Mouse (Mus musculus) megakaryocyte, adult 5-6 weeks (primary cell): Measurements from ENCODE around the gene 1700030K09Rik. TPM values are rescaled to one million over a fixed set of nuclear protein-coding genes. Genes with fewer than 3 reads are reported as not detected.

Experiments used
- ATAC-seq: 2 replicates; pipeline ENCODE4 v1.8.0; 2016; ENCODE audit warnings: mild to moderate bottlenecking, inconsistent platforms; ENCODE audit not compliant: poor library complexity, severe bottlenecking
- total RNA-seq, 2 experiments: library from RNA; stranded (forward) in 1 of 2; stranded (reverse) in 1 of 2; fragments of 153-499, 151-499 nt in 1 of 2; fragments of 221-1000, 200-1000 nt in 1 of 2; gene quantifications; 2 replicates each; pipeline versions ENCODE4 v1.2.3 to v1.2.4; 2015 to 2017

The 1700030K09Rik gene
- total RNA-seq, 2 experiments from 2014 or later = 1.5 to 2.8 TPM

DNA sequence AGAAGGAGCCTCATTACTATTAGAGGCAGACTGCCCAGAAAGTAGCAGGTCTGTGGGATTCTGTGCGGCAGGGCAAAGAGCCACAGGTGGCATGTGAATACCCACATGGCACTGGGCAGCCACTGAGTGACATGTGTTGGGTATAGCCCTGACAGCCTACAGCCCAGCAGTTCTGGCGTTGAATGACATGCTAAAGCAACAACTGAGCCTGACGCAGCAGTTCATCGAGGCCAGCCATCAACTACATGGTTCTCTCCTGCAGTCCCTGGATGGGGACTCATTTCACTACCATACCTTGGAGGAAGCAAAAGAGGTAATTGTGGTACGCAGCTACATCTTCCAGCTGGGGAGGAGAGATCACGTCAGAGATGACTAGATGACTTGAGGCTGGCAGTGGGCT is 14.8 kb downstream of the 1700030K09Rik start:
- no peak for ATAC-seq

DNA sequence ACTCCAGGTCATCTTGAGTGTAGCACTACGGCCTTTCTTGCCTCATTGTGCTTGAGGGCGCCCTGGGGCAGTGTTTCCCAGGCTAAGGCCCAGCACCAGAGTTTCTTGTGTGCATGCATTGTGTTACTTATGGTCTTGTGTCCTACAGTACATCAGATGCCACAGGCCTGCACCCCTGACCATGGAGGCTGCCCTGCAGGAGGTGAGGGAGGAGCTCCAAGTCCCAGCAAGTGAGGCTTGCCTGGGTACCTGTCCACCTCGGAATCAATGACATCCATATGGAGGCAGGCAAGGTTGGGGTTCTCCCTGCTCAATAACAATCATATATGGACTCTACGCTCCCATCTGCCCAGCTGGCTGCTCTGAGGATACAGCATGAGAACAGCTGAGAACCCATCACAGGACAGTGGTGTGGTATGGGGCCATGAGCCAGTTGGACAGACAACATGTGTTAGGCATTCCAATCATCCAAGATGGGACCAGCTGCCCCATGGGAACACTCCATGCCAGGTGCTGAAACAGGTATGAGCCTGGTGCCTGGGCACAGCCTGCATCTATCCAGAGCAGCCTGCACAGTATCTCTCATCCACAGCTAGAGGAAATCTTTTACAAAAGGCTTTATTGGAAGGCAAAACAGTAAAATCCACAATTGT is 16.3 kb downstream of the 1700030K09Rik start:
- ATAC-seq = no peak

- no peak for ATAC-seq
Measured at GRCm38 (mm10) chr8:72464211-72464610, 20.5 kb downstream of the 1700030K09Rik start.

DNA sequence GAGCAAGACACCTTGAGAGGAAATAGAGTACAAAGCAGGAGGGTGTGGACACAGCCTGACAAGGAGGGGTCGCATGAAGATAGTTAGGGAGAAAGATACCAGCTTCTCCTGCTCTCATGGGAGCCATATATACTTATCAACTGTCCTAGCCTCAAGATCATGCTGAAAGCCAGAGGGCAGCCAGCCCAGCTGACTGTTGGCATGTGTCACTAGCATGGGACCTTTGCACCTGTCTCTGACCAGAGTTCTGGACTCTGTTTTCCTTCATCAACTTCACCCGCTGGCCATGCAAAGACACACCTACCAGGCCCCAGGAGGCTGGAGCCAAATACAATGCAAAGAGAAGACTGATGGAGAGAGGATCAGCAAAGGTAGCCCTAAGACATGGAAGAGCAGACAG is 25.6 kb downstream of the 1700030K09Rik start:
- no peak for ATAC-seq

DNA sequence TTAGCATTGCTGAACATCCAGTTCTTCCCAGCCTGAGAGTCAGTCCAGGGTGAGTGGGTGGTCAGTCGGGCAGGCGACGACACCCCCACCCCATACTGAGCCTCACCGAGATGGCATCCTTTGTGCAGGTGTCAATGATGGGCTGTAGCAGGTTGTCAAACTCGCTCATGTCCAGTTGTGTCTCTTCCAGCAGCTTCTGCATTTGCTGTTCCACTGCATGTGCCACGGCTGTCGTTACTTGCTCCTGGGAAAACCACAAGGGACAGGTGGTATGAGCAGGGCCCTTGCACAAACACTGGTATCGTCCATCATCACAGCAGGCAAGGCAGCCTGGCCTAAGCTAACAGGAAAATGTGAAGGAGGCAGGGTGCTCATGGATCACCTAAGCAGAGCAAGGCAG is 26.3 kb downstream of the 1700030K09Rik start:
- no peak for ATAC-seq

DNA sequence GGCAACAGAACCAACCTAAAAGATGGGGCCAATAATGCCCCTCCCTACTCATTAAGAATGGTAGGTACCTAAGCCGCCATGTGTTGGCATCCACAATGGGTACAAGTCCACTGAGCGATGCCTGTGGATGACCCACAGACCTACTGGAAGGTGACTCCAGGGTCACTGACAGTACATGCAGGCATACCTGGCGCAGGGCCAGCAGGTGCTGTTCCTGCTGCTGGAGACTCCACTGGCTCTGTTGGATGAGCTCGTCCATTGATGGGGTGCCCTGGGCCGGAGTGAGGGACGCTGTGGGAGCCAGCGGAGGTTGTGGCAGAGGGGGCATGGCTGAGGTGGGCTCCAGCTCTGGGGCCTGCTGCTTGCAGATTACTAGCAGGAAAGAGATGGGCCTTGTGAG is 27.0 kb downstream of the 1700030K09Rik start:
- no peak for ATAC-seq

DNA sequence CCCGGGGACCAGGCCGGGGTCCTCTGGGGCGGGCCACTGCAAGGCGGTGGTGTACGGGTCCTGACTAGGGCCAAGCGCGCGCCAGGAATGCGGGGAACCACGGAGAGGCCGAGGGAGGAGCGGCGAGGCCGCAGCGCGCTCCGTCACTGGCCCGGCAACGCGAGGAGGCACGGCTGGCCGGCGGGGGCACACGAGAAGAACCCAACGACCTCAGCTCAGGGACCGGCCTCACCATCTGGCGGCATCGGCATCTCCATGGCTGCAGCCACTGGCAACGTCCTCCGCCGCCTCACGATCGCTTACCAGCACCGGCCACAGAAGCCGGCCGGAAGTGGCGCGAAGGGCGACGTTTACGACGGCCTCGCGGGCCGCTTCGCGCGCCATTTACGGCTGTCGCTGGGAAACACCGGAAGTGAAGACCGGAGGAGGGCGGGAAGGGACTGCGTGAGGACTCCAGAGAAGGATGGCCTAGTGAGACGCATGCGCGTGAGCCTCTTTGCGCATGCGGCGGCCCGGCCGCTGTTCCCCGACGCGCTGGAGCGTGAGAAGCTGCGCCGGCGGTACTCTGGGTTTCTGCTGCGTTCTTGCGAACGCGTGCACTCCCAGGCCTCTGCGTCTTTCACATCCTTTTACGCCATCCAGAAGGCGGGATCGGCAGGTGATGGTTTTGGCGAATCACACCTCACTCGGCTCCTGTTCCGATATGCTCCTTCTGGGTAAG is 31.3 kb downstream of the 1700030K09Rik start, which contains the start of gene Cherp:
Gene Cherp, minus strand, starts transcription at position 401 of the 721 bp plus-strand sequence.
- ATAC-seq = peak; percentile 97

DNA sequence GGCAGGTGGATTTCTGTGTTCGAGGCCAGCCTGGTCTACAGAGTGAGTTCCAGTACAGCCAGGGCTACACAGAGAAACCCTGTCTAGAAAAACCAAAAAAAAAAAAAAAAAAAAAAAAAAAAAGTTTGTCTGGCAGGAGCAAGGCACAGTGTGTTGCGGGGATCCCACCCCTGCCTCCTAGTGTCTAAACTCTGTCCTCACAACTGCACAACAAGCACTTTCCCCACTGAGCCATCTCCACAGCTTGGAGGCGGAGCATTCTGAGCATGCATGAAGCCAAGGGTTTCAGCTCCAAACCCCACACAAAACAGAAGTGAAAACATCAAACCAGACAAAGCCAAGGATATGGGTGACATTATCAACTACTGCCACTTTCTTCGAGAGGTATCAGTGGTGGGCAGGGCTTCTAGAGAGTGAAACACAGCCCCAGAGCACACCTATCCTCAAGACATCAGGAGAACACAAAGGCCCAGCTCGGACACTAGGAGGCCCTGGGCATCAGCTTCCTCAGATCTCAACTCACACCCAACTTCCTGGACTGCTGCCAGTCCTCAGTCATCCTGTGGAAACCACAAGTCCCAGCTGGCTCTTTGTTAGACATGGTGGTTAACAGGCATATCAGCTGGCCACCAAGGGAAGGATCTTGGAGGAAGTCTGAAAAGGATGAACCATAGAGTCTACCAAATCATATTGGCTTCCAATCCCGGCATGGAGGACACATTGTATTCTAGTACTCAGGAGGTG is 41.9 kb downstream of the 1700030K09Rik start:
- peak; percentile 76 for ATAC-seq

- ATAC-seq = peak; percentile 55
Measured at GRCm38 (mm10) chr8:72487014-72487413, 43.3 kb downstream of the 1700030K09Rik start.

- ATAC-seq = no peak
Measured at GRCm38 (mm10) chr8:72491017-72491416, 47.3 kb downstream of the 1700030K09Rik start.

- ATAC-seq = peak; percentile 59
Measured at GRCm38 (mm10) chr8:72491680-72492621, 48.3 kb downstream of the 1700030K09Rik start, which contains the start of gene Slc35e1. Gene Slc35e1 (minus strand): TSS chr8:72492614.

DNA sequence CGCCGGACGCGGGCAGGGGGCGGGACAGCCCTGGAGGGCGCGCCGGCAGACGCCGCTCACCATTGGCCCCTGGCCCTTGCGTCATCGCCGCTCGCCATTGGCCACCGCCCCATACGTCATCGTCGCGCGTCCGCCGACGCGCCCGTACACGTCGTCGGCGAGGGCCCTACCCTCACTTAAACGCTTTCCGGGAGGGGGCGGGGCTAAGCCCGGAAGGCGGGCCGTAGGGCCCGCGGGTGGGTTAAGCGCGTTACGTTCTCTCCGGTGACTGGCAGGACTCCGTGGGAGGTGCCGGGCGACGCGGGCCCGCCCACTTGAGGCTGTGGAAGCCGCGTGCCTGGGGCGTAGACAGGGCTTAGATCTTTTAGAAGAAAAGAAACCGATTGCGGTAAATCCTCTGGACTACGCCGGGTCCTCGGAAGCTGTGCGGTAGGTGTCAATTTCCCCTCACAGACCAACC is 49.0 kb downstream of the 1700030K09Rik start:
- ATAC-seq = peak; percentile 89

GRCm38 (mm10) chr8:72493381-72493780 is 49.7 kb downstream of the 1700030K09Rik start:
- ATAC-seq = no peak

DNA sequence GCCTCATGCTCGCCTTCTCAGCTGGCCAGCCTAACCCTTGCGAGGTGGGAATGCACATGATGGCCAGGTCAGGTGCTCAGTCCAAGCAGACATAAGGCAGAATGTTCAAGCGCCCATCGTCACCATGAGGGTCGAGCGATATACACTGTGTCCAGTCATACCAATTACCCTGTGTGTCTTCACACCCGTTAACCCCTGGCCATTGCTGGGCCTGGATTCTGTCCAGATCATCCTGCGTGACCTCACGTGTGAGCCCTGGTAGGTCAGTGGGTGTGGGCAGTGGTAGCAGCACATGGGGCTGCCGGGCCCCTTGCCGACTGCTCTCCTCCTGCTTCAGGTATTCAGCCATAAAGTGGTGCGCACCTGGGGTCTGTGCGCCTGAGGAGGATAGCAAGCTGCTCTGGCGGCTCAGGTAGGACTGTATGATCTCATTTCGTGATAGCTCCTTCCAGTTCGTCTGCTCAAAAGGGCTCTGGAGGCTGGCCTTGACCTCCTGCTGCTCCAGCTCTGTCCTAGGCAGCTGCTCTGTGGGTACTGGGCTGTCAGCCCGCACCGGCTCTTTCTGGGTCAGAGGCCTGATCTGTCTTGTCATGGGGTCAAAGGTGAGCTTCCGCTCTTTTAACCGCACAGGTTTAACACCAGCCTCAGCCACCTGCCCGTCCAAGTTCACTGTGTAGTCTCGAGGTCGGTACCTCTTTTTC is 51.9 kb downstream of the 1700030K09Rik start:
- ATAC-seq = no peak

DNA sequence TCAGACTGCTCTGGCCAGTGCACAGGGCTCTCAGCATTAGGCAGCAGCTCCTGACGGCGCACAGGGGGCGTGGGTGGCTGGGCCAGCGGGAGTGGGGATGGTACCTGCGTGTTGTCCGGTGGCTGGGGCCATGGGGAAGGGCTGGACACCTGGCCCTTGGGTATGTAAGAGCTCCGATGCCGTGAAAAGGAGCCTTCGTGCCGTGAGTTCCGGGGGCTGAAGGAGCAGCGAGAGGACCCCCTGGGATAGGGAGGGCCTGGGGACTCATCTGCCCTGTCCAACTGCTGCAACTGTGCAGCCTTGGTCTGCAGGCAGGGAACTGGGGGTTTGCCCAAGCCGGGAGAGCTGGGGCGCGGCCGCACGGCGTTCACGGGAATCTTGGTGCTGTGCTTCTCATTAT is 52.5 kb downstream of the 1700030K09Rik start:
- ATAC-seq = no peak

GRCm38 (mm10) chr8:72497911-72498310 is 54.2 kb downstream of the 1700030K09Rik start:
- no peak for ATAC-seq

GRCm38 (mm10) chr8:72498527-72498926 is 54.8 kb downstream of the 1700030K09Rik start:
- no peak for ATAC-seq

GRCm38 (mm10) chr8:72499521-72500284 is 56.0 kb downstream of the 1700030K09Rik start:
- no peak for ATAC-seq

DNA sequence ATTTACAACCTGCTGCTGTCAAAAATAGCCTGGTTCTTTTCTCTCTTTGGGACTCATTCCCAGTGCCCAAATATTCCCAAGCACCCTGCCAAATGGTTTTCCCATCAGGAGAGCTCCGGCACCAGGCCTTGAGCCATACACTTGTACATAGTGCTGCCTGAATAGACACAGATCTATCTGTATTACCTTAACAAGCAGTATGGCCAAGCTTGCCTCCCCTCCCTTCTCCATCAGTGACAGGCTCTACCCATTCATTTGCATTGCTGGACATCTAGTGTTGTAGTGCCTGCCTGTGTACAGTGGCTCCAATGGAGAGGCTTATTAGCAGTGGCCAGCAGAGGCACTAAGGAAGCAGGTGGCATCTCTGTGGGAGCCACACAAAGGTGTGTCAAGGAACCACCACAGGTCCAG is 56.8 kb downstream of the 1700030K09Rik start:
- ATAC-seq = no peak
